Mouse (Mus musculus): ENCODE measurements at regions not wholly inside any gene's neighbourhood (a gene's known extent, or its start where the extent isn't known, plus 50 kb on each side); places are given as distances from the start of the nearest gene placed in this dataset.

GRCm38 (mm10) chr16:93041399-93041798, 215.4 kb upstream of the Runx1 start:
- TF ChIP-seq CTCF (IDR thresholded peaks at IDR 0.05; ENCODE audit: low read depth, low read length) (no peak), EP300 (IDR thresholded peaks at IDR 0.05; ENCODE audit: insufficient read depth, low read depth, low read length) (no peak), POLR2A (IDR thresholded peaks at IDR 0.05; ENCODE audit: insufficient read depth, low read length) (no peak)
